Mouse (Mus musculus) embryonic facial prominence, embryonic 14.5 days (tissue): Measurements from ENCODE around the gene Spef1. TPM values are rescaled to one million over a fixed set of nuclear protein-coding genes. Genes with fewer than 3 reads are reported as not detected.
A peak's percentile ranks its signal among the peaks of the same experiment; 100 is the strongest.

Experiments
- ATAC-seq: fragments of 200-750 bp; cut with Nextera tagmentation; 2 replicates; pipeline ENCODE4 v1.8.0; 2017; ENCODE audit warnings: low read depth, moderate number of reproducible peaks, moderate TSS enrichment
- DNase-seq: peaks from one replicate; pipeline ENCODE4 v3.0.0-alpha.2; 2015; ENCODE audit warnings: low spot score
- H3K27ac ChIP-seq: fragments of 300-500 bp; sonication (generic); replicated peaks from 2 replicates; pipeline ENCODE4 v1.5.1; 2014; ENCODE audit warnings: low read depth, mild to moderate bottlenecking, low read length, moderate library complexity
- H3K27me3 ChIP-seq: fragments of 300-500 bp; sonication (generic); replicated peaks from 2 replicates; pipeline ENCODE4 v1.6.1; 2014; ENCODE audit warnings: low read length; ENCODE audit not compliant: control insufficient read depth, insufficient read depth
- H3K36me3 ChIP-seq: fragments of 300-500 bp; sonication (generic); 2 replicates; pipeline ENCODE4 v1.6.1; 2014; ENCODE audit warnings: low read length, mixed read lengths; ENCODE audit not compliant: control insufficient read depth, insufficient read depth
- H3K4me1 ChIP-seq: fragments of 300-500 bp; sonication (generic); 2 replicates; pipeline ENCODE4 v1.6.1; 2014; ENCODE audit warnings: antibody characterized with exemption, low read length; ENCODE audit not compliant: control insufficient read depth, insufficient read depth
- H3K4me2 ChIP-seq: fragments of 300-500 bp; sonication (generic); 2 replicates; pipeline ENCODE4 v1.6.1; 2014; ENCODE audit warnings: low read depth, mild to moderate bottlenecking, low read length, moderate library complexity, mixed read lengths
- H3K4me3 ChIP-seq: fragments of 300-500 bp; sonication (generic); 2 replicates; pipeline ENCODE4 v1.5.1; 2014; ENCODE audit warnings: low read depth, mild to moderate bottlenecking, low read length
- H3K9ac ChIP-seq: fragments of 300-500 bp; sonication (generic); 2 replicates; pipeline ENCODE4 v1.6.1; 2014; ENCODE audit warnings: low read depth, mild to moderate bottlenecking, low read length, moderate library complexity, mixed read lengths
- H3K9me3 ChIP-seq: fragments of 300-500 bp; sonication (generic); 2 replicates; pipeline ENCODE4 v1.6.1; 2016; ENCODE audit warnings: low read length; ENCODE audit not compliant: control insufficient read depth
- WGBS: fragments of 180-500 bp; shearing (Covaris S2); extraction: QIAGEN DNeasy Blood & Tissue Kit; methylation state at CpG from one replicate; pipeline ENCODE4 v1.1.7; 2014; 5-methylcytosine and 5-hydroxymethylcytosine counted together
- polyA plus RNA-seq: library from polyadenylated mRNA; unstranded; fragments of >200 nt; fragmentation: Nextera tagmentation; extraction: Ambion mirVana; gene quantifications from 2 replicates; pipeline ENCODE4 v1.2.1, GENCODE M21; 2014

Gene Spef1
- polyA plus RNA-seq, 1 experiment from 2014 or later, result 9.9 TPM

- ATAC-seq, result peak; percentile 28
- H3K4me1 ChIP-seq, result peaks cover 16% of the 10 kb centered on the region
- no peaks in the 10 kb centered on the region for H3K27me3 ChIP-seq
- peak overlapping the region; percentile 66 for H3K9ac ChIP-seq
- DNase-seq, result peak; percentile 45
- WGBS, result 0% methylated on average over 14 of the region's 18 CpGs
- H3K9me3 ChIP-seq, result no peaks in the 10 kb centered on the region
- peak overlapping the region; percentile 94 for H3K4me2 ChIP-seq
- H3K4me3 ChIP-seq, result peak overlapping the region; percentile 53
- H3K27ac ChIP-seq, result peak overlapping the region; percentile 40
- peaks cover 15% of the 10 kb centered on the region; the same call in 1 of the 2 replicates for H3K36me3 ChIP-seq
Observed at GRCm38 (mm10) chr2:131159491-131159910, 27.6 kb downstream of the Spef1 start.

- H3K4me3 ChIP-seq, result no peak overlapping the region
- no peaks in the 10 kb centered on the region for H3K27me3 ChIP-seq
- DNase-seq (no peak), ATAC-seq (no peak)
- peaks cover 22% of the 10 kb centered on the region for H3K36me3 ChIP-seq
- H3K4me1 ChIP-seq, result peaks cover 13% of the 10 kb centered on the region
- H3K9ac ChIP-seq, result no peak overlapping the region
- no peak overlapping the region for H3K27ac ChIP-seq
- H3K9me3 ChIP-seq, result no peaks in the 10 kb centered on the region
- H3K4me2 ChIP-seq, result no peak overlapping the region
- 94% methylated on average over 7 of the region's 7 CpGs for WGBS
Observed at GRCm38 (mm10) chr2:131156987-131157386, 30.1 kb downstream of the Spef1 start.

GRCm38 (mm10) chr2:131154036-131154435 is 33.0 kb downstream of the Spef1 start:
- 92% methylated on average over 4 of the region's 4 CpGs for WGBS
- H3K27me3 ChIP-seq, result no peaks in the 10 kb centered on the region
- ATAC-seq (no peak), DNase-seq (no peak)
- H3K36me3 ChIP-seq, result peaks cover 30% of the 10 kb centered on the region
- no peak overlapping the region for H3K4me3 ChIP-seq
- H3K27ac ChIP-seq, result no peak overlapping the region
- peaks cover 7% of the 10 kb centered on the region; the same call in 1 of the 2 replicates for H3K4me1 ChIP-seq
- no peak overlapping the region for H3K9ac ChIP-seq
- no peaks in the 10 kb centered on the region for H3K9me3 ChIP-seq
- H3K4me2 ChIP-seq, result no peak overlapping the region

GRCm38 (mm10) chr2:131152166-131152730 is 34.8 kb downstream of the Spef1 start:
- Histone ChIP-seq H3K27me3 (no peaks in the 10 kb centered on the region), H3K27ac (no peak overlapping the region), H3K4me1 (no peaks in the 10 kb centered on the region), H3K9me3 (no peaks in the 10 kb centered on the region), H3K9ac (no peak overlapping the region), H3K36me3 (peaks cover 44% of the 10 kb centered on the region), H3K4me3 (no peak overlapping the region), H3K4me2 (no peak overlapping the region)
- no peak for DNase-seq
- ATAC-seq, result no peak
- 94% methylated on average over 7 of the region's 7 CpGs for WGBS

DNA sequence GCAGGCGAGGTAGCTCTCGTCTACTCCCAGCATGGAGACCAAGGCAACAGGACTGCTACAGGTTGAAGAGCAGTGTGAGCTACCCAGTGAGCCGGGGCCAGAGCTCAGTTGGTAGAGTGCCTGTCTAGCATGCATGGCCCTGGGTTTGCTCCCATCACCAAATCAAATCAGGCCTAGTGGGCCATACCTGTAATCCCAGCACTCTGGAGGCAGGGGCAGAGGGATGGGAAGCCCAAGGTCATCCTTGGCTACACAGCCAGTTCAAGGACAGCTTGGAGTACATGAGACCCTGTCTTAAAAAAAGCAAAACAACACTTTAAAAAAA is 37.9 kb downstream of the Spef1 start:
- H3K4me3 ChIP-seq, result no peak overlapping the region
- 94% methylated on average over 3 of the region's 3 CpGs for WGBS
- ATAC-seq, result no peak
- H3K27me3 ChIP-seq, result no peaks in the 10 kb centered on the region
- no peak overlapping the region for H3K27ac ChIP-seq
- no peak overlapping the region for H3K4me2 ChIP-seq
- H3K36me3 ChIP-seq, result peaks cover 57% of the 10 kb centered on the region
- H3K4me1 ChIP-seq, result no peaks in the 10 kb centered on the region
- no peaks in the 10 kb centered on the region for H3K9me3 ChIP-seq
- H3K9ac ChIP-seq, result no peak overlapping the region
- no peak for DNase-seq

- no peaks in the 10 kb centered on the region for H3K27me3 ChIP-seq
- DNase-seq, result no peak
- H3K4me1 ChIP-seq, result no peaks in the 10 kb centered on the region
- no peak overlapping the region for H3K9ac ChIP-seq
- H3K4me2 ChIP-seq, result no peak overlapping the region
- no peaks in the 10 kb centered on the region for H3K9me3 ChIP-seq
- ATAC-seq, result no peak
- WGBS, result 91% methylated on average over 8 of the region's 8 CpGs
- H3K36me3 ChIP-seq, result peaks cover 63% of the 10 kb centered on the region
- H3K4me3 ChIP-seq, result no peak overlapping the region
- no peak overlapping the region for H3K27ac ChIP-seq
Observed at GRCm38 (mm10) chr2:131148353-131149253, 38.5 kb downstream of the Spef1 start.

DNA sequence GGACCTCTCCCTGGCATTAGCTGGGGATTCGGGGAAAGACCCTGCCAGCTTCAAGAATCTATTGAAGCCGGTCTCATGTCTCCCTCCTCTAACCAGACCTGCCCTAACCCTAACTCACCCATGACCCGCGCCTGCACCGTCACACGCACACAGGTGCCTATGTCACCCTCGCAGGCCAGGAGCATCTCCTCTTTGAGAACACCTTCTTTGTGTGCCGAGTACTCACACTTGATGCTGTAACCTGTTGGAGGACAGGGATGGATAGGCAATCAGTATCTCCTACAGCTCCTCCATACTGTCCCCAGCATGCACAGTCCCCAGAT is 40.1 kb downstream of the Spef1 start:
- Histone ChIP-seq H3K9me3 (no peaks in the 10 kb centered on the region), H3K4me3 (no peak overlapping the region), H3K27me3 (no peaks in the 10 kb centered on the region), H3K36me3 (peaks cover 70% of the 10 kb centered on the region), H3K4me1 (no peaks in the 10 kb centered on the region), H3K9ac (no peak overlapping the region), H3K4me2 (no peak overlapping the region), H3K27ac (no peak overlapping the region)
- DNase-seq (no peak), ATAC-seq (no peak)
- WGBS, result 89% methylated on average over 8 of the region's 8 CpGs

DNA sequence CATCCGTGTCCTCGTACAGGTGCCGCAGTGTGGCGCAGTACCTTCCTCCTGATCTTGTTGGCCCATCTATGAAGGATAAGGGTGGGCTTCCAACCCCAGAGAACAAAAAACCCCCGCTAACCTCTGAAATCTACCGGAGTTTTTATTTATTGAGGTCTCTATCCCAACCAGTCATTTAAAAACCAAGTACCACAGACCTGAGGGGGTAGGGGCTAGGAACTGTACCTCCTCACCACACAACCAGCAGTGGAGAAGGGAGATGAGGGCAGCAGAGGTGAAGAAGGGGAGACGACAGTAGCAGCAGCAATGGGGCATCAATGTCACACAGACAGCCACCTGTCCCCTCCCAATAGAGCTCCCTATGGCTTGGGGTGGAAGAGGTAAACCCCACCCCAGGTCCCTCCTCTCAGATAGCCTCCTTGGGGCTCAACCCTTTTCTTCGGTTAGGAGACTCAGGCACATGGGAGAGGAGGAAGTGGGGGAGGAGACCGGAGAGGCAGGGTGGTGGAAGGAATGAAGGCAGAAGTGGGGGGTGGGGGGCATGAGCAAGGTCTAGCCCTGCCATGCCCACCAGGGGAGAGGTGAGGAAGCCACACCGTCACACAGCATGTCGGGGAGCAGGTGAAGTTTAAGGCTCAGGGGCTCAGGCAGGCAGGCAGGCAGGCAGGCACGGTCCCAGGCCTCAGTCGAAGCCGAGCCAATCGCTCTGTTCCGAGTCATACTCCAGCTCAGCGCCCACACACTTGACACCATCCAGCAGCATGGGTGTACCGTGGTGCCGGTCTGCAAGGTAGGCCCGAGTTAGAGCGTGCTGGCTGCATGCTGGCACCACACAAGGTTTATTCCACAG is 40.7 kb downstream of the Spef1 start:
- WGBS, result 82% methylated on average over 10 of the region's 21 CpGs
- Histone ChIP-seq H3K4me3 (no peak overlapping the region), H3K9ac (no peak overlapping the region), H3K9me3 (no peaks in the 10 kb centered on the region), H3K36me3 (peaks cover 73% of the 10 kb centered on the region), H3K27ac (no peak overlapping the region), H3K4me2 (no peak overlapping the region), H3K4me1 (no peaks in the 10 kb centered on the region), H3K27me3 (no peaks in the 10 kb centered on the region)
- DNase-seq (no peak), ATAC-seq (no peak)
